Mouse (Mus musculus) thymus, postnatal 36 days (tissue): ENCODE measurements around the gene Prpsap2.

Experiments
- DNase-seq, 2 experiments: peaks; one replicate each; pipeline ENCODE4 v3.0.0; 2022; ENCODE audit warnings: mixed read lengths in 2 of 2

Prpsap2 gene

DNA sequence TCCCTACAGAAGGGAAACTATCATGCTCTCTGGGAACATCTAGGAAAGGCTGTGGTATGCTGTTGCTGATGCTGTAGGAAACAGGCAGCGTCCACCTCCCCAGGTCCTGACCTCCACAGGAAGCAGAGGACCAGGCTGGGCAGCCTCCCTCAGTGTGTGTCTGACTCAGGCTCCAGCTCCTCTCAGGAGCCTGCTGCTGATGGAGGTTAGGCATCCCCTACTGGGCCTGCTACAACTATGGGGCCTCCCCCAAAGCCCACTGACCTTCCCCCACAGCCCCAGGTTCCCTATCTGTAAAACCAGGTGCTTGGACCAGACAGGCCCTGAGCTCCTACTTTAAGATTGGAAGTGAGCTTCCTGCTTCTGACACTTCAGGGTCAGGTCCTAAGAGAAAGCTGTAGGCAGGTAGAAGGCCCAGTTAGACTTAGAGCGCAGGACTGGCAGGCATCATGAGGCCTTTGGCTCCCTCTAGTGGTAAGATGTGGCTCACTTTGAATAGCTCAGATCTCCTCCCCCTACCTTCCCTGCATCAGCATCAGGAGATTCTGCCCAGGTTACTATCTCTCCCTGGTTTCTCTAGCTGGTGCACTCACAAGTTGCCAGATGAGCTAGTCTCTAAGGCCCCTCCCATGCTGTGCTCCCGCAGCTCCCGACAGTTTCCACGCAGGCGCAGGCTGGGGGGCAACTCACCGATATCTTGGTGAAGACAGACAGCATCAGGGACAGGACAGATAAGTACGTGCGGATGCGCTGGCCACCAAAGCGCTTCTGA lies 47.4 kb downstream of the Prpsap2 start:
- peak; percentile 54 to 55 for DNase-seq

DNA sequence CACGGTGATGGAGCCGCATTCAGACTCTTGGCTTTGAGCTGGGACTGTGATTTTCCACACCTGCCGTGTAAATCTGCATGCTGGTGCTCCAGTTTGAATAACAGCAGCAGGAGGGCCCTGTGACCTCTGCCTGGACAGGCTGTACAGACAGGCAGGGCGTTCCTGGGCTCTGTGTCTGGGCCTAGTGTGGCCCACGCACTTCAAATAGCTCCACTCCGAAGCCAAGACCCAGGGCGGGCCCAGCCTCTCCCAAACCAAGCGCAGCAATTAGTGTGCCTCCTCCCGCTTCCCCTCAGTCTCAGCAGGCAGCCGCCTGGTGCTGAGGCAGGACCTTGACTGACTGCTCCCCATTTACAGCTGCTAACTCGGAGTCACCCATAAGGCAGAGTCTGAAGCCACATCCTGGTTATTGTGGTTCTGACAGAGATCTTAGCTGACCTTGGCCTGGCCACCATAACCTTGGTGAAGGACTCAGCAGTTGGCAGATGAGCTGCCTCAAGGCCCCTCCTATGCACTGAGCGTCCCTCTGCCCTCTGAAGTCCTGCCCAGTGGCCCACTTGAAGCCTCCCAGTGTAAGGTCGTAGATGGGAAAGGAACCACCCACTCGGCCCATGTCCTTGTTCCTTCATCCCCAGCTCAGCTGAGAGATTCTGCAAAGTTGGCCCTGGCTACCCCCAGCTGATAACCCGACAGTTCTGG lies 48.6 kb downstream of the Prpsap2 start:
- no peak for DNase-seq

DNA sequence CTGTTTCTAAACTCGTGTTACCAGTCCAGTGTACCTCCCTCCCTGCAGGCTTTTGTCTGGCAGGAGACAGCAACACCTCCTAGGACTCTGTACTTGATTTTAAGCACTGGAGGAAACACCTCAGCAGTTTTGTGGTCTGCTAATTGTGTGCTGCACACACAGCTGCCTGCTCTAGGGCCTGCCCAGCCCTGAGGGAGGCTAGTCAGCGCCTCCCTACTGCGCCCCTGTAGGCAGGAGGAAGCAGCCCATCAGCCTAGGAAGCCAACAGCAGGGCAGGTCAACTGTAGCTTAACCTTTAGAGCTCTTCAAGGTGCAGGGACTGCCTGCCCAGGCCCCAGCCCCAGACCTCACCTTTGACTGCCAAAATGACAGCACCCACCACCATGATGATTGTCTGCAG lies 53.0 kb downstream of the Prpsap2 start:
- no peak for DNase-seq

DNA sequence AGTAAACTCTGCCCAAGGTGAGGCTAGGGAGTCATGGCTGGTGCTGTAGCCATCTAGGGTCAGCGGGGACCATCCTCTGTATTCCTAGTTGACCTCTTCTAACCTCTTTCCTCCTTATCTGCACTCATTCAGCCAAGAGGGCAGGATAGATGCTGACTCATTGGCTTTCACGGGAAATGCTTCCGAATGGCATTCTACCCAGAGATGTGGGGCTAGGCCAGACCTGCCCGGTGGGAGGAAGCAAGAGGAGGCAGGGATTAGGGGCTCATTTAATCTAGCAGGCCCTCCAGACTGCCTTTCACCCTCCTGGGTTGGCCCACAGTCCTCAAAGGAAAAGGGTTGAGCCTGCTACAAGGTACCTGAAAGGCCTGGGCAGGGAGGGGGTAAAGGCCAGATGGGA lies 55.7 kb downstream of the Prpsap2 start:
- no peak for DNase-seq

DNA sequence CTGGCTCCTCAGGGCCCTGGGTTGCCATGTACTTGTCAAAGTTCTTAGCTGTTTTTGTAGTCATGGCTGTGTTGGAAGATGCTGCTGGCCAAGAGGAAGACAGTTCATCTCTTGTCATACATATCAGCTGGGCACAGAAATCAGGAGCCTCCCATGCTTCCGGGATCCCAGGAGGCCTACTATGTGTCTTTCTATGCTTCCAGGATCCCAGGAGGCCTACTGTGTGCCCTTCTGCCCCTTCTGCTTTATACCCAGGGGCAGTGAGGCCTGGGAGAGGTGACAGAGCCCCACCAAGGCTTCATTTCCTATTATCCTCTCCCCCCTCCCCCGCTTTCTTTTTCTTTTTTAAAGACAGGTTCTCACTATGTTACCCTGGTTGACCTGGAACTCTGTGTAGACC lies 56.3 kb downstream of the Prpsap2 start:
- no peak for DNase-seq

DNA sequence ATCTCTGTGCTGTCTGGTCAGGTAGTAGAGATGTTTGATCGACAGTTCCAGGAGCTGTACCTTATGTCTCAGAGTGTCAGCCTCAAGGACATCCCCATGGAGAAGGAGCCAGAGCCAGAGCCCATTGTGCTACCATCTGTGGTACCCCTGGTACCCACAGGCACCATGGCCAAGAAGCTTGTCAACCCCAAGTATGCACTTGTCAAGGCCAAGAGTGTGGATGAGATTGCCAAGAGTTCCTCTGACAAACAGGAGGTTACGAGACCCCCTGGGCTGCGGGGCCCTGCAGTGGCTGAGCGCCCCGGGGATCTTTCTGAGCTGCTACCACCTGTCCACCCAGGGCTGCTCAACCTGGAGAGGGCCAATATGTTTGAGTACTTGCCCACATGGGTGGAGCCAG lies 59.4 kb downstream of the Prpsap2 start:
- DNase-seq = no peak

DNA sequence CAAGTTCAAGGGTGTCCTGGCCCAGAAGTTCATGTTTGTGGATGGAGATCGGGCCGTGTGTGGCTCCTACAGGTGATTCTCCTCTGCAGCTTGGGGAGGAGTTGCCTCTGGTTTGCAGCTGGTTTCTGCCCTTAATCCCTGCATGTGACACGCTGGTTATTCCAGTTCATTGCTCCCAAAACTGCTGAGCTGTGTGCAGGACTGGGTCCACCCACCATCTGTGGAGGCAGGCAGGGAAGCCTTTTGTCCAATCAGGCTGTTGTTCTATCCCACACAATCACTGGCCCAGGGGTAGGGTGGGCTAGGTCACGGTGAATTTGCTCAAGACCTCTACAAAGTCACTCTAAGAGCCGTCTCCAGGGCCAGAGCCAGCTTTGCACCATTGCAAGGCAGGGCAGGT lies 60.2 kb downstream of the Prpsap2 start:
- DNase-seq = no peak

DNA sequence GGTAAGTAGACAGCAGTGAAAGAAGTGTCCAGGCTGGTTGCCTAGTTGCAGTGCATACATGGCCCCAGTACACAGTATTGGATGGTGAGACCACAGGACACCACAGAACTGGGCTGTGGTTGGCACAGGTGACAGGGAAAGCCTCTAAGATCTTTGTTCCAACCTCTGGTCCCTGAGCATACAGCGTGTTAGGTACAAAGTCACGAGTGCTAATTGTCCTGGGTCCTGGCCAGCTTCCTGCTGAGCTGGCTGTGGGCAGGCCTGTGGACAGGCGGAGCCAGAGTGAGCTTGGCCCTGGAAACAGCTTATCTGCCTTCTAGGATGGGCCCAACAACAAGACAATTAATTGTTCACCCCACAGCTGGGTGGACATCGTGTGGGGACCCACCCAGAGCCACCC lies 62.0 kb downstream of the Prpsap2 start:
- DNase-seq = no peak

DNA sequence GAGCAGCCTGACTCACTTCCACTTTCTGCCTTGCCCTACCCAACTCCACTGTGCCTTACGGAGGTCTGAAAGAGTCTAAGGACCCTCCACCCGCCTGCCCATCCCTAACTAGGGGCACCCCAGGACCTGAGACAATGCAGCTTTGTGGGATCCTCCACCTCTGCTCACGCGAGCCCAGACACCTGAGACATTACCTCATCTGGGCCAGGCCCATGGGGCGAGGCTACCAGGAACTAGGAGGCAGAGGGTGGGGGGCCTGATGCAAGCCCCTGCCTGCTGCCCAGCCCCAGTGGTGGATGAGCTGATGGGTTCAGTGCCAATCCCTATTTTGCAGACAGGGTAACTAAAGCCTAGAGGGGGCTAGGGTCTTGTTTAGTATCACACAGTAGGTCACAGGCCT lies 62.4 kb downstream of the Prpsap2 start:
- DNase-seq = no peak

DNA sequence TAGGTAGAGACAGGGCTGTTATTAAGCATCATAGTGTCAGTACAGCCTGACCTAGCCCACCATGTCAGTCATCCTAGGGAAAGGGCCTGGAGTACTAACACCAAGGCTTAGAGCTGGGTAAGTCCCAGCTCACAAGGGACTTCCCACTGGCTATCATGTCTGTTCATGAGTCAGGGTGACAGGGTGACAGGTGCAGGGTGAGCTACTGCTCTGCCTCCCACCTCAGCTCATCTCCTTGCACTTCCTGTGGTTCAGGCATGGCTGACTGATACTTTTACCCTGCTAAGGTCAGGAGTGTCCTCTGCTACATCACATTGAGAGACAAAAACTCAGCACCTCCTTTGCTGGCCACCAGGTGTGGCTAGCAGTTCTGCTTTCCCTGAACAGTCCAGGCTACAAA lies 63.0 kb downstream of the Prpsap2 start:
- no peak for DNase-seq

DNA sequence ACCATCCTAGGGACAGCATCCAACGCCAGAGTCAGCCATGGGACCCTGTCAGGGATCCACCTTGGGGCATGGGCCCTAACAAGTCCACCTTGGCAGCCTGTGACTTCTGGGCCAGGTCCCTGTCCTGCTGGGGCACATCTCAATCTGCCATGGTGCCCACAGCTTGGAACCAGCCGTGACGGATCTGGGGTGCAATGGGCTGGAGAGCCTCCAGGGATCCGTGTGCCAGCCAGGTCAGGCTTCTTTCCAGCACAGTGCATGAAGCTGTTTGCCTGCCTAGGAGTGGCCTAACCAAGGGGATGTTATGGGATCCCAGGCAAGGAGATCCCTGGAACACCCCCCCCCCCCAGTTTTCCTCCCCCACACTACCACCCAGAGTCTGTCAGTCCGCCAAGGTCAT lies 68.9 kb downstream of the Prpsap2 start:
- no peak for DNase-seq

DNA sequence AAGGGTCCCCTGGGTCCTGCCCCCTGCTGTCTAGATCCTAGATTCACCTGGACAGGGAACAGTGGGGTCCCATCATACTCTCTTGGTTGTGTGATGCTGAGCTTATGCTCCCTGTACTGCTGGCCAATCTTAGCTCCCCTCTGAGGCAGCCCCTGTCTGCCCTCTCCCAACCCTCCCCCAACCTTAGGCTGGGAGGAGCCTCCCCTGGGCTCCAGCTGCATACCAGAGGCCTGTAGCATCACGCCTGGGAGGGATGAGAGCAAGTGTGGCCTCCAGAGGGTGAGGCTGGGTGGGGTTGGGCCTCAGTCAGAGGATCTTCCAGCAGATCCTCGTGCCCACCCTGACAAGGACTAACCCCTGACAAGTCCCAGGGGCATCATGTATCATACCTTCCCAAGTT lies 74.3 kb downstream of the Prpsap2 start:
- no peak for DNase-seq

DNA sequence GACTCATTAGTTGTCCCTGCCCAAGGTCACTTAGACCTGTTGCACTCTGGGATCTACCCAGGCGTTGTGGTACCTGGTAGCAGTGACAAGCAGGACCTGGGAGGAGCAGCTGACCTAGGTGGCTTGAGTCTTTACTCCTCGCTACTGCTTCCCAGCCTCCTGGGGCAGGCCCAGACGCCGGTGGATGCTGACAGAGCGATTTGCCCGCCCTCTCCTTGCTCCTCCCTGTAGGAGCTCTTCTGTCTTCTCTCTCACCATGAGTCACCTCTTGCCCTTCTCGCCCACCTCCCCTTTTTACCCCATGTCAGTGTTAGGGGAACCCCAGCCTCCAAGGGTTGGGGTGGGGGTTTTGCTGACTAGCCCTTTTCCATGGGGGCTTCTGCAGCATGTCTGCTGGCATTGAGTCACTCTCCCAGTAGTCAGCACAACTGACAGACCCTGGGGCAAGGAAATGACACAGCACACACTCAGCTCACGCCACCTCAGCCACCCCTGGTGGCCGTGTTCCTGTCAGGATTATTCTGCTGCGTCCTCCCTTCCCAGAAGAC lies 74.9 kb downstream of the Prpsap2 start:
- no peak for DNase-seq

DNA sequence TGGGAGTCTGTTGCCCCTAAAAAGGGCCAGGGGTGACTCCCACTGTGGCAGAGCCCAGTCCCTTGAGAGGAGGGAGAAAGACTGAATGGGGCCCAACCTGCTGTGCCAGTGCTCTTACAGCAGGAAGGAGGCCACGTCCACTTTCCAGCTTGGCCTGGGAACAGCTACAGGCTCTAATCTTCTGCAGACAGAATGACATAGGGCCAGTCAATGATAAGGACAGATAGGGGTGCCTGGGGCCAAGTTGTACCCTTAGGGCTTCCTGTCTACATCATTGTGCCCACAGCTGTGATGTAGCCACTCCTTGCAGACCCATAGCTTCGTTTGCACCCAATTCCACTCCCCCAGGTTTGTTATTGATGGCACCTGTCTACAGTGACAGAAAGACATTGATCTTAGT lies 75.7 kb downstream of the Prpsap2 start:
- DNase-seq = no peak

DNA sequence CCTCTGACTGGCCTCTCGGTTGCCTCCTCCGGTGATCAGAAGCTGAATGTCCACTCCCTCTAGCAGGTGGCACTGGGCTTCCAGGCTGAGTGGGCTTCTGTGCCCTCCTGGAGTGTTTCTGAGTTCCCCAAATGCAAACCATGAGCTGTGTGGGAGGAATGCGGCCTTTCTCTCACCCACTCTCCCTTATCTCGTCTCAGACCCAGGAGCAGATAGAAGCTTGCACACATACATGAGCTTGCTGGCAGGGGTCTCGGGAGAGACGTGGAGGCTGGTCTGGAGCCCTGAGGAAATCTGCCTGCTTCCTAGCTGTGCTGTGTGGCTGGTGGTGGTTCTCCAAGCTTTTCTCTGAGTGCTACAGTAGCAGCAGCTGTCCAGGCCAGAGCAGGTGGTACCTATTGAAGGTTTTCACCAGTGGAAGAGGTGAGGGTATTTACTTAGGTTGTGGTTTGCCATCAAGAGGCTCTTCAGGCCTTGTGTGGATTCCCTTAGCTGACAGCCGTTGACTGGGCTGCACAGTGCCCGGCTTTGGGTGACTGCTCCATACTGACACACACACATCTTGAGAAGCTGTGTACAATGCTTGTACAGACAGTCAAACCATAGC lies 76.7 kb downstream of the Prpsap2 start:
- DNase-seq = no peak

DNA sequence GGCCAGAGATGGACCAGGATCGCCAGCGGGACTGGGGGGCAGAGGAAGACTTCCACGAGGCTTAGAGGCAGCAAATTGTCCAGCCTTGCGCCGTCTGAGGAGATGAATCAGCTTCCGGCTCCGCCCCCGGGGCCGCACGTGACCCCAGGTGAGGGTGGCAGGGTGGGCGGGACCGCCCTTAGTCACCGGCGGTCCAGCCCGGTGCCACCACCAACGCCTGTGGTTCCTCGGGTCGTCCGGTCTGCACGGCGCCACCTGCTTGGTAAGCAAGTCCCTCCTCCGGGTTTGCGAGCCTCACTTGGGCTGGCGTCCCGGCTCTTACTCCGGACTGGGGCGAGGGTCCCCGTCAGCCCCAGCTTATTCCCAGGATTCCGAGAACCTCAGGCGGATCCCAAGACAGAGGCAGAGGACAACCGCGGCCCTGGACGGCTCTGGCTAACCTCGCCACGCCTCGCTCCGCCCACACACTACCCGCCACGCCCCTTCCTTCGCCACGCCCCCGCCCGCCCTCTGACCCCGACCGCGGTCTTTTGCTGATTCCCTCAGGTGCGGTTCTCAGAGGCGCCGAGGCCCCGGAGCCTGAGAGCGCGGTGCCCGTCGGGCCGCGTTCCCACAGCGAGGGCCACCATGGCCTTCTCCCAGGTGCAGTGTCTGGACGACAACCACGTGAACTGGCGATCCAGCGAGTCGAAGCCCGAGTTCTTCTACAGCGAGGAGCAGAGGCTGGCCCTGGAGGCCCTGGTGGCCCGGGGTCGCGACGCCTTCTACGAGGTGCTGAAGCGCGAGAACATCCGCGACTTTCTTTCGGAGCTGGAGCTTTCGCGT lies 77.8 kb downstream of the Prpsap2 start, which contains the start of gene Fam83g:
Fam83g (plus strand) TSS at position 185 of the 825 bp plus-strand sequence.
- peak; percentile 72 to 79 for DNase-seq
